Mouse (Mus musculus): ENCODE data around the gene Mrpl37.

GRCm38 (mm10) chr4:107075456-107075855, 8.8 kb upstream of the Mrpl37 start:
- TF ChIP-seq CTCF (IDR thresholded peaks at IDR 0.05; ENCODE audit: borderline replicate concordance, insufficient read depth, low read length) (no peak), POLR2A (IDR thresholded peaks at IDR 0.05; ENCODE audit: low read depth, low read length) (no peak)
